Mouse (Mus musculus): ENCODE results near the gene Plekhm3.

The Plekhm3 gene

DNA sequence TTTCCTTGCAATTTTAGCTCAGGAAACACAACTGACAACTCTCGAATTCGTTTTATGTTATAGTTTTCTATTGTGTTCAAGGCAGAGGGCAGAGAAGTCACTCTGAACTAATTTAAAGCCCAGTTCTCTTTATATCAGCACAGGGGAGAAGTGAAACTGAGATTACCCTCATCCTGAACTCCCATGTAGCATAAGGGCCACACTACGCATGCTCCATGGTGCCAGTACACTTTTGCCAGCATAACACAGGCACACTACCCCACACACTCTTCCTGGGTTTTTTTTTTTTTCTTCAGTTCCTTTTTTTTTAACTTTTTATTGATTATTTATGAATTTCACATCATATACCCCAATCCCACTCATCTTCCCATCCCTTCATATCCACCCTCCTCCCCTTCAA is 28.1 kb downstream of the Plekhm3 start:
- peak; percentile 39 to 70 for DNase-seq (ENCODE audit: low spot score in 2 of 2)

DNA sequence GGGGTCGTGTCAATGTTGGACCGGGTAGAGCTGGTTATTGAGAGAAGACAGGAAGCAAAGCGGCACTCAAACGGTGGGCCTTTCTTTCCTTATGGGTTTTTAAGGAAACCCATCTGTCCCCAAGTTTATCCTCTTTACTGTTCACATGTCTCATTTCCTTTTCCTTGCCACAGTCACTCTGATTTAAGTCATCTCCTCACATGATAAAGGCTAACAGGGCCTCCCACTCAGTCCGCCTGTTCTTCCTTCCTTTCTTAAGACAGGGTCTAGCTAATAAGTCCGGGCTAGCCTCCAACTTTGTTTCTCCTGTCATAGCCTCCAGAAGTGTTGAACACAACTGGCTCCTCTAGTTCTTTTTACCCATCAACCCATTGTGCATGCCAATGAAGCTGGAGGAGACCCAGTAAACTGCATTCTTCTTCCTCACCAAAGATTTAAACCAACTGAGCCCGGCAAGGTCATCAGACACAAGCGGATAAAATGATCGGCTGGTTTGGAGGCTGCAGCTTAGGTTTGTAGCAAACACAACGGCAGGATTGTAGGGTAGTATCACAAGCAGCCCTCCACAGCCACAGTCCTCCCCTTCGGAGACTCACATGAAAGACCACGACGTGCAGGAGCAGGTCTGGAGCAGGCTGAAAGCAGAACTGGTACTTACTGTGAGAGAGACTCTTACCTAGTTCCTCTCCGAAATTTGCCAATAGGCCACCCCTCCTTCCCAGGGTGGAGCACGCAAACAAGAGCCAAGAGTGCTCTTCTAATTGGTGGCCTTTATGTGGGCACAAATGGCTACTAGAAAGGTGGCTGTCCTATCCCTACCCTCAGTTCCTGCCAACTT is 29.0 kb downstream of the Plekhm3 start:
- DNase-seq (ENCODE audit: low spot score in 2 of 2) = peak; percentile 58 to 74

DNA sequence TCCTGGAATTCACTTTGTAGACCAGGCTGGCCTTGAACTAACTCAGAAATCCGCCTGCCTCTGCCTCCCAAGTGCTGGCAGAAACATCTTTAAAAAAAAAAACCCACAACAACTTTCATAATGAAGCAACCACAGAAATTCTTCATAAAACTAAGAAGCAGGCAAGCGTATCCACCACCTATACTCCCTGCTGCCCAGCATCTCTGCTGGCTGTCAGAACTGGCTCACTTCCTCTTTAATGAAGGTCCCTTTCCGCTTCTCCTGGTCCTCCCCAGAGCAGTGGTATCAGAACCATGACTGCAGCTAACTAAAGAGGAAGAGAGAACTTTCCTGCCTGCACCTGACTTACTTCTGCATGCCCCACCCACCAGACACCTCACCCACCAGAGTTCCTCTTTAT is 31.0 kb downstream of the Plekhm3 start:
- DNase-seq (ENCODE audit: low spot score in 2 of 2) = peak in 1 of 2 experiments; percentile 48

DNA sequence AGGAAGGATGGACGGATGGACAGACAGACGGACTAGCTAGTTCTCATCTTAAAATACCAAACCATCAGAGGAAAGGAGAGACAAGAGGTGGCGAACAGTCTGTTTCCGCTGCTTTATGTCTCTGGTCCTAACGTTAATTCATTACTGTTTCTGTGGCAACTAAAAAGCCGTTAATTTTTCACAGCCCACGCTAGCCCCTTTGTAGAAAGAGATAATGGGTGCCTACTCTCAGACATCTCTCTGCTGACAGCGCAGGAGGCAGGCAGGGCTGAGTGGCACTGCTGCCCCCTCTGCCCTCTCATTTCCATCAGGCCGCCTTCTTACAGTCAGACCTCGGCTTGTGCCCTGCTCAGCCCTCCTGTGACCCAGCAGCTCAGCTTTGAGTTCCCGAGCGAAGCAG is 32.3 kb downstream of the Plekhm3 start:
- DNase-seq (ENCODE audit: low spot score in 2 of 2) = no peak

DNA sequence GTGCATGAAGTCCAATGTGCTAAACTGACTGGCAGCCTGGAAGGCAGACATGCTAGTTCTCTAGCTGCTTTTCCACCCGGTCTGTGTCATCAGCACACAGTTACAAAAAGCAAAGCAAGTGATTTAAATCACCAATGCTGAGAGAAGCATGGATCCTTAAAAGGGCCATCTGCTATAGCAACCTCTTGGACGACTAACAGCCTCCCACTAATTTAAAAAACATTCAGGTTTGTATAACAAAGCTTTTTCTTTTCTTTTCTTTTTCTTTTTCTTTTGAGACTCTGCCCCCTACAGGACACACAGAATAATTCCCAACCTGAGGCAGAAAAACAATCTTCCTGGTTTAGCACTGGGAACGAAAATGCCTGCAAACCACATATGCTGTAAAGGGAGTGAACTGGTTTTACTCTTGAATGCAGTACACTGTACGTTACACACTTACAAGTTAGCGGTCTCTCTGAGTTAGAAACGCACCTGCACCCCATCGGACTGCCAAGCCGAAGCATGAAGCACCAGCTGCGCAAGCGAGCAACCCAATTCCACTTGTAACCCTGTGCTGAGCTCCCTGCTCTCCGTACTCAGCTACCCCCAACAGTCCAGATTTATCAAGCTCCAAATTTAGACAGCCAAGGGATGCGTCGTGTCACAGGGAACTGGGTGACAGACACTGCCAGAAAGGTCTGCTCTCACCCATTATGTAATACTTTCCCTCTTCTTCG is 37.7 kb downstream of the Plekhm3 start:
- DNase-seq (ENCODE audit: low spot score in 2 of 2) = no peak

DNA sequence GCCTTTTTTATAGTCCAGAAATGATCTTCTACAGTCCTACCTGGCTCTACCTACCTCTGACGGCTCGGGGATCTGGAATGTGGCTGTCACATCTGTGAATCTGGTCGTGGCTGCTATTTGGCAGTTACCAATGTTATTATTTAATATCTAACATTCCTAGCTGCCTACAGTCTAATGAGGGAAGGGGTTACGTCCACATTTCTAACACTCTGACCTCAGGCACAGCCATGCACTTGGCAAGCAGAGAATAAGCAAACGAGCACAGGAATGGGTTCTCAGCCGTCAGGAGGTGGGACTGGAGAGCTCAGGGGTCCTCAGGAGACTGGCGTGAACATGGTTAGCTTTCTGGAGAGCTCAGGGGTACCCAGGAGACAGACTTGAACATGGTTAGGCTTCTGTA is 38.7 kb downstream of the Plekhm3 start:
- DNase-seq (ENCODE audit: low spot score in 2 of 2) = no peak

DNA sequence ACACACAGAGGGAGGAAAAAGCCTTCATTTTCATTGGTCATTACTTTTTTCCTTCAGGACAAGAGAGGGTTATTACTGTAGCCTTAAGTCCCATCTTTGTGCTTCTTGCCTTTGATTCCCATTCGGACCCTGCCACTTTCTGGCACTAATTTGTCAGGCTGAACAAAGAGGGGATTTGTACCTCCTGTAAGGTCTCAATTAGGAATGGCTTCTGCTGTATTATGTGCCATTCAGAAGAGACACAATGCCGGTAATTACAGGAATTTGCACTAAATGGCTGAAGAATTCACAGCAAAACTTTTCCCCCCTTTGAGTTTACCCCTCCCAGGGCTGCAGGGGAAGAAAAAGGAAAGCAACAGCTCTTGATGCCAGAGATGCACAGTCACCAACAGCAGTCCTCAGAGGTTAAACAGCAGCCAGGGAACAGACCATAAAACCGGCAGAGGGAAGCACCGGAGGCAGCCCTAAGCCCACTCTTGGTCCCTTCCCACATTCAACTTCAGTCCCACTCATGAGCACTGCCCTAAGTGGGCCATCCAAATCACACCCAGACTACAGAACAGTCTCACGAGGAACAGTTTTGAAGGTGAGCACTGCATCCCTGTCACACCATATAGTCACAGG is 39.6 kb downstream of the Plekhm3 start:
- no peak for DNase-seq (ENCODE audit: low spot score in 2 of 2)

DNA sequence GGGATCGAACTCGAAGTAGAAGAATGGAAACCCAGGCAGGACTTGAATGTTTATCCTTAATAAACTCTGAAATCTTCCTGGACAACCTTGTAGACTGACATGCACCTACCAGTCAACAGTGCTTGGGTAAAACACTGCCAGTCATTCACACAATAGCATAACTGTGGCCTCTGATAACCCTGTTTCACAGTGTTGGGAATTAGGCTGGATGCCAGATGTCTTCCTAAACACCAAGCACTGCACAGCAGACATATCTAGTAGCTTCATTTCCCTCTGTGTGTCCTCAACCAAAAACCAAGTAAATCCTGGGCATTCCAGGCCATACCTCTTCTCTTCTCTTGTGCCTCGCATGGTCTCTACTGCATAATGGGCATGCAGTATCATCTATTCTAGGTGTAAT is 42.3 kb downstream of the Plekhm3 start:
- DNase-seq (ENCODE audit: low spot score in 2 of 2) = no peak

DNA sequence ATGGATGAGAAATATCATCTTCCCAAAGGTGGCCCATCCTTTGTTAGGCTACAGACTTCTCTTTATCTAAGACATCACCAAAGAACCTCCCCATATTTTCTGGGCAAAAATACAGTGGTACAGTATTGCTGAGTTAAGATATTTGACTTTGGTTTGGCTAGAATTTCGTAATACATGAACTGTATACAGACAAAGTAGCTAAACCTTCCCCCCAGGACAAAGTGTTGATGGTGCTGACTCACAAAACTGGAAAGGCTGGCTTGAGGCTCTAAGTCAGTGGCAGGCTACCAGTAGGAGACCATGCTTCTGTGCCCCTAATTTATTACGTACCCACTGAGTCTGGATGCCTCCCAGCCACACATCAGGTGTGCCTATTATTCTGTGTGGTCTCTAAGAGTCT is 48.9 kb downstream of the Plekhm3 start:
- DNase-seq (ENCODE audit: low spot score in 2 of 2) = no peak

DNA sequence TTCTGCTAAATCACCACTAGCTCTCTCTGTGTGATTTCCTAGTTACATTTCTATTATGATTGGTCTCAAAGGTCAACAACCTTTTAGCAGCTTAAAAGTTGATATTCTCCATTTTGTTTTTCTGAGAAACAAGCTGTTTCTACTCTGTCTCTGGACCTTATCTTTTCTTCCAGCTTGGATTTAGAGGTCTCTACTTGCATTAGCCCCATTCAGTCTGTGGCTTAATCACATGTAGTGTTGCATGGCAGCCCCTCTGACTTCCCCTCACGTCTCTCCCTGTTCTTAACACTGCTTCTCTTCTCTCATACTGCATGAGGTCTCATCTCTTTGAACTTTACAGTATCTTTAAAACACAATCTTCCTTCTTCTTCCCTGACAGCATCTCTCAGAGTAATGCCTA is 50.4 kb downstream of the Plekhm3 start:
- DNase-seq (ENCODE audit: low spot score in 2 of 2) = no peak

DNA sequence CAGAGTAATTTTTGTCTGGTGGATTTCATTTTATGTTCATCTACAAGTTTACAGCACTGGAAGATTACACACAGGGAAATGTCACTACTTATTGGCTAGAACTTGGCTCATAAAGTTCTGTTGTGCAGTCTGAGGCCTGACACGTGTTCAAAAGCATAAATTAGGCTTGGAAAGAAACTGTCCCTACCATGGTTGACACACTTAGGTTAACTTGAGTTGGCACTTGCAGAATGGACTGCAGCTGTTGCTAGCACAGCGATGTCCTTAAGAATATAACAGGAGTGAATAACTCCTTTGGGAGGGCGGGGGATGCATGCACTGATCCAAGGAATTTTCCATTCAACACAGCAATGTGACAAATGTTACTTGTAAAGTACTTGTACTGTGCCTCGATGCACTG is 53.2 kb downstream of the Plekhm3 start:
- DNase-seq (ENCODE audit: low spot score in 2 of 2) = no peak

DNA sequence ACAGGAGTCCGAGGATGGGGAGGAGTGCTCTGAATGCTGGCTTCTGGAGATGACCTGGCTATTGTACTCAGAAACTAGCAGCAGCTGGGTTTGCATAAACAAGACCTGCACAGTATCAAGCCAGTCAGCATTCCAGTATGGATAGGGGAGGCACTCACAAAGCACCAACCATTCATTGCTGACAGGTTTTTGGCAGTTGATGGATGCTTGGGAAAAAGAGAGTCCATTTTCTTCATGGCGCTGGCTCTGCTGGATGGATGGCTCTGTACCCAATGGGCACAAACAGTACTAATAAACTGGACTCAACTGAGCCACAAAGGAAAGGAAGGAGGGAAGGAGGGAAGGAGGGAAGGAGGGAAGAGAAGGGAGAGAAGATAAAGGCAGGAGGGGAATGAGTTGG is 53.8 kb downstream of the Plekhm3 start:
- DNase-seq (ENCODE audit: low spot score in 2 of 2) = no peak

DNA sequence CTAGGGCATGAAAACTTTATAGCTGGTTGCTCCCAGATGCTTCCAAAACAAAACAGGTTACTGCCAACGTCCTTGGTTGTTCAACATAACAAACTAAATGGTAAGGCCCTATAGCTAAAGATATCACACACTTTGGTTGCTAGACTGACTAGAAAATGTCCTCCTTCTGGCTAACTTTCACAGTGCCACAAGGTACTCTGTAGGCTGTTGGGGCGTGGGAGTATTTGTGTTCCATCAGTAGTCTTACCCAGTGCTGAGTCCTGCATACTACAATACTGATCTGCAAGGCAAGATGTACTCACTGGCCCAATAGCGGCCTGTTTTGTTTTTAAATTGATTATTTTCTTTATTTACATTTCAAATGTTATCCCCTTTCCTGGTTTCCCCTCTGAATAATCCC is 56.9 kb downstream of the Plekhm3 start:
- DNase-seq (ENCODE audit: low spot score in 2 of 2) = no peak

DNA sequence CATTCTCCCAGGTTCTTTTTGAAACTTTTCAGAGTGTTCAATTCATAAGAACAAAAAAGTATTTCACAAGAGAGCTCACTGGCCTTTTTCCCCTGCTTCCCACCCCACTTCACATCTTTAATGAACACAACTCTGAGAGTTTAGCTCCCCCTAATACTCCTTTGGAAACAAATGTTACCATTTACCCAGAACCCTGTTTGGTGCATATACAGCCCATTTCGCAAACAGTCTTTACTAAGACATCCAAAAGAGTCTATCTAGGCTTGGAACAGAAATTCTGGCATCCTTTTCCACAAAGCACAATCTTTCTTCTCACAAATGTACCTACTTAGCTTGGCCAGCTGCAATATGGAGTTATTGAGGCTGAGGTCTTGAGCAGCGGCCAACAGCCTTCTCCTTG is 59.1 kb downstream of the Plekhm3 start:
- no peak for DNase-seq (ENCODE audit: low spot score in 2 of 2)

DNA sequence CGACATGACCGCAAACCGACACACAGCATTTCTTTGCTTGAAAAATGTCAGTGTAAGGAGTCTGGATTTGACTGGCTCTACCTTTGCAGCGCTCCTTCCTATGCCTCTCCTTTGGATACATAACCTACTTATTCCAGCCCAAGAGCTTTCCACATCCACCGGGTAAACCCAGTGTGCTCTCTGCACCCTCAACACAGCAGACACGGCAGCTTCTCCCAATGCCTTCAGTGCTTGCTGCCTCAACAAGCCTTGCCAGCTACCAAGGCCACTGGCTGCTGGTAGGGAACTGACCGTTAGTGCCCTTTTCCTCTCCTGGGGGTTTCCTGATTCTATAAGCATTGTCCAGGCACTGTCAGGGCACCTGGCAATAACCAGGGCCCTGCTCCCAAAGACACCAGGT is 62.8 kb downstream of the Plekhm3 start:
- no peak for DNase-seq (ENCODE audit: low spot score in 2 of 2)

DNA sequence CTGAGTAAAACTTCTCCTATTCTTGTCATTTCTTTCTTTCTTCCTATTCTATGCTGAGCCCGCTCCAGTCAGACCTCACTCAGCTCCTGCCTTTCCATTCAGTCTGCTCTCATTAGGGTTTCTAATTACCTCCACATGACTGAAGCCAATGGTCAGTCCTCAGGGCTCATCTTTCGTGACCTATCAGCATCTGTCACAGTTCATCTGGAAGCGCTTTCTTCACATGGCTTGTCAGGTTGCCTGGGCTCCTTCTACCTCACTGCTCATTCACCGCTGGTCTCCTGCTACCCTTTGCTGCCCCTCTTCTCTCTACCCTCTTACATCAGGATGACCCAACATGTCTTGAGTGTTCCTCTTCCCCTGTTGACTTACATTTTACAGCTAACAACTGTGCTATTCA is 65.3 kb downstream of the Plekhm3 start:
- no peak for DNase-seq (ENCODE audit: low spot score in 2 of 2)

DNA sequence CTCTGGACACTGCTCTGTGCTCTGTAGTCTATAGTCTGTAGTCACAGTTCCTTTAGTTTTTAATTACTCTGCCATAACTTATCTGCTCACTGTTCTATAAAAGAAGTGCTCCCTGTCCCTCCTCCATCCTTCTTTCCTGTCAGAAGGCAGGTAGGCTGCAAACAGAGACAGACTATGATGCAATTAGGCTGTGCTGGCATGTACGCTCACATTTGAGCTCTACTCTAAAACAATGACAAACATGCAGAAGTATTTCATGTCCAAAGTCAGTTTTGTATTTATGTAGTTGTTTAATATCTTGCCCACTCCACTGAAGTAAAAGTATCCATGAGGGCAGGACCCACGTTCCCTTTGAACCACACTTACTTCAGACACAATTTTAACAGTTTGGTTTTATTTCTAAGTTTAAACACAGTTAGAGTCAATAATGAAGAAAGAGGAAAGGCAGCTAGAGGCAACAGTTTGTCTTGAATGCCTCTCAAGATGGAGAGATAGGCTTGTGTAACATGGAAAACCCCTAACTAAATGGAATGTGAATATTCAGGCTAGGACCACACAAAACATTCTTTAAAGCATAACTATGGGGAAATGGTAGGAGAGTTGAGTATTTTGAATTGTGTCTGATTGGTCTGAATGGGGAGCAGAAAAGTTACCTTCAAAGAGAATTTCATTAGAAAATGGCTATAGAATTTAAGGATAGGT is 69.0 kb downstream of the Plekhm3 start:
- DNase-seq (ENCODE audit: low spot score in 2 of 2) = no peak

DNA sequence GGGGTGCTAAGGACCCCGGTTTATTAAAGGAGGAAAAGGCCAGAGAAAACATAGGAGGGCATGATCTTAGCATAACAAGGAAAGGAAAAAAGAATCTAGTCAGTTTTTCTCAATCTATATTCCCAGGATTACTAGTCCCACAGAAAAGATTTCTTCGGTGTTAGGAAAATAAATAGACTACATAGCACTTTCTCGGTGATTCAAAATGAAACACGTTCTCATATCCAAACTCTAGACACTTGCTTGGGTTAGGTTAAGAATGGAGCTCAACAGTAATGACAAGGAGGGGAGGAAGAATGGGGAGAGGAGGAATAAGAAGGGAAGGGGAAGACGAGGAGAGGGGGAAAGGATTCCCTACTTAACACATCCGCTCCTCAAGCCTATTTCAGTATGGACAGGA is 69.9 kb downstream of the Plekhm3 start:
- no peak for DNase-seq (ENCODE audit: low spot score in 2 of 2)

DNA sequence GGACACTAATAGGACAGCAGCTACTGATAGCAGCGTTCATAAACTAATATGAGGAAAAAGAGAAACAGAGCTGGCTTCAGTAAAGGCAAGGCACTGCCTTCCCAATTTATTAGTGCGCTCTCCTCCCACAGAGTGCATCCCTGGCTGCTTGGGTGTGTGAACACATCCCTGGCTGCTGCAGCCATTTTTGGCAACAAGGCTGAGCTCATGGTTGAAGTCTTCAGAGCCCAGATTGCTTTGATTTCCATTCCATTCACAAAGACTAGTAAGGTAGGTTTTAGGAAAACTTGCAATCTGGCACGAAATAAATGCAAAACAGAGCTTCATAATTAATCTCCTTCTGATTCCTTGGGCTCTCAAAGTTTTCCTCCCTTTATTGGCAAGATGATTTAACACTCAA is 71.3 kb downstream of the Plekhm3 start:
- no peak for DNase-seq (ENCODE audit: low spot score in 2 of 2)

DNA sequence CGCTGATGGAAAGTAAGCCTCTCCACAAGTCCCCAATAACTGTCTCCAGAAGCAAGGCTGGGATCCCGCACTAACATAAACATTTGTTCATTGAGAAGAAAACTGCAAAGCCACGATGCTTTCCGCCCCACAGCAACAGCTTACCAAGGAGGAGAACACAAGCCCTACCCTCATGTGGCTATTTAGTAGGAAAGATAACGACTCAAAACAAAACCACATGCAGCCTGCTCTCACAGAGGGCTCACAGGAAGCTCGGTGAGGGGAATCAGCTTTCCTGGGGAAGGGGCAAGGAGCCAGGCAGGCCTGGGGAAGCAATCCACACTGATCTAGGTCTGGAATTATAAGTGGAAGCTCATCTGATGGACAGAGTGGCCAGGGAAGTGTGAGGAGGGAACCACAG is 72.6 kb downstream of the Plekhm3 start:
- DNase-seq (ENCODE audit: low spot score in 2 of 2) = no peak

DNA sequence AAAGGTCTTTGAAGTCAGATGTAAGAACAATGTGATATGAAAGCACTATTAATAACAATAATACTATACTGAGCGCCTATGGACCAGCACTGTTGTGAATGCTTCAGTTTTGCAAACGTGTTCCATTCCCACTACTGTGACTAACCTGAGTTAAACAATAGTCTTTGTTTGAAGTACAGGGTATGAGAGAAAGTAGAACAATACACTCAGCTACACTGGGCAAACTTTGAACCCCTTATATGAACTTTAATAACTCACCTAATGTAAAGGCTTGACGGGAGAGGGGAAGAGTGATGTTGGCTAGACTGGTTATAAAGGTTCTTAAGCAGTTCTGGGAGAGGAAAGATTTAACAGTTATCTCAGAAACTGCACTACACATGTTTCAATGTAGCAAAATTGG is 76.0 kb downstream of the Plekhm3 start:
- DNase-seq (ENCODE audit: low spot score in 2 of 2) = no peak

DNA sequence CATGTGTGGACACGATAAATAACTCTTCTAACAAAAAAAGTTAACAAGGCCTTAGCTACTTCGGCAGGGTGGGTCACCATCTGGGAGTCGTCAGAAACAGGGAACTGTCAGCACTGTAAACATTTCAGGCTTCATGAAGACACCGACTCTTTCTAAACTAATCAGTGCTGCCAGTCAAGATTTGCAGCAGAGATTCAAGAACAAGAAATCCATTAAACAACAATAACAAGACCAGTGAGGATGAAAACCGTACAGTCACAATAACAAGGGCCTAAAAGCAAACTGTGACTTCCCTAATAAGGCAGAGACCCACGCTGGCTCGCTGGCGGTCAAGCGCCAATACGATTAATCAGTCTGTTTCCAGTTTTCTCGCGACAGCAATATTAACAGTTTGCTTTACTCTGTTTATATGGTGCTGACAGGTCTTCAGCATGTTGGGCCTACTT is 77.8 kb downstream of the Plekhm3 start:
- DNase-seq (ENCODE audit: low spot score in 2 of 2) = no peak

Measured in spleen, postnatal 4 days (tissue).